Mouse (Mus musculus) midbrain, embryonic 16.5 days (tissue): ENCODE measurements around the gene Pfkfb3. TPM values are rescaled to one million over a fixed set of nuclear protein-coding genes. Genes with fewer than 3 reads are reported as not detected.

Experiments used
- ATAC-seq: fragments of 200-750 bp; cut with Nextera tagmentation; 2 replicates; pipeline ENCODE4 v1.8.0; 2017; ENCODE audit warnings: moderate TSS enrichment
- H3K27ac ChIP-seq: fragments of 300-500 bp; sonication (generic); 2 replicates; pipeline ENCODE4 v1.5.1; 2014; ENCODE audit warnings: mild to moderate bottlenecking, low read length, mixed read lengths
- H3K27me3 ChIP-seq: fragments of 300-500 bp; sonication (generic); 2 replicates; pipeline ENCODE4 v1.6.1; 2014; ENCODE audit warnings: low read depth, low read length, mixed read lengths; ENCODE audit not compliant: control insufficient read depth, insufficient read depth
- H3K36me3 ChIP-seq: fragments of 300-500 bp; sonication (generic); 2 replicates; pipeline ENCODE4 v1.6.1; 2014; ENCODE audit warnings: mild to moderate bottlenecking, low read length, moderate library complexity, mixed read lengths; ENCODE audit not compliant: control insufficient read depth, insufficient read depth
- H3K4me1 ChIP-seq: fragments of 300-500 bp; sonication (generic); 2 replicates; pipeline ENCODE4 v1.6.1; 2014; ENCODE audit warnings: mild to moderate bottlenecking, low read length, mixed read lengths; ENCODE audit not compliant: control insufficient read depth, insufficient read depth
- H3K4me2 ChIP-seq: fragments of 300-500 bp; sonication (generic); 2 replicates; pipeline ENCODE4 v1.6.1; 2014; ENCODE audit warnings: mild to moderate bottlenecking, low read length, mixed read lengths
- H3K4me3 ChIP-seq: fragments of 300-500 bp; sonication (generic); 2 replicates; pipeline ENCODE4 v1.5.1; 2014; ENCODE audit warnings: low read depth, mild to moderate bottlenecking, low read length, moderate library complexity, mixed read lengths
- H3K9ac ChIP-seq: fragments of 300-500 bp; sonication (generic); 2 replicates; pipeline ENCODE4 v1.6.1; 2014; ENCODE audit warnings: low read depth, low read length, mixed read lengths
- H3K9me3 ChIP-seq: fragments of 300-500 bp; sonication (generic); replicated peaks from 2 replicates; pipeline ENCODE4 v1.6.1; 2014; ENCODE audit warnings: mild to moderate bottlenecking, low read length, mixed read lengths; ENCODE audit not compliant: control insufficient read depth, poor library complexity, severe bottlenecking
- WGBS: fragments of 180-500 bp; shearing (Covaris S2); extraction: QIAGEN DNeasy Blood & Tissue Kit; methylation state at CpG from one replicate; pipeline ENCODE4 v1.1.7; 2014; 5-methylcytosine and 5-hydroxymethylcytosine counted together
- polyA plus RNA-seq: library from polyadenylated mRNA; unstranded; fragments of >200 nt; fragmentation: Nextera tagmentation; extraction: Ambion mirVana; gene quantifications from 2 replicates; pipeline ENCODE4 v1.2.1, GENCODE M21; 2015

Gene Pfkfb3
- polyA plus RNA-seq, 1 experiment from 2014 or later = 34.2 TPM

GRCm38 (mm10) chr2:11425421-11426131 is 128.3 kb downstream of the Pfkfb3 start:
- WGBS = 50% methylated on average over 5 of the region's 5 CpGs
- Histone ChIP-seq H3K4me2 (no peak overlapping the region), H3K4me3 (no peak overlapping the region), H3K27me3 (no peaks in the 10 kb centered on the region), H3K4me1 (no peaks in the 10 kb centered on the region), H3K27ac (no peak overlapping the region), H3K36me3 (no peaks in the 10 kb centered on the region), H3K9ac (no peak overlapping the region), H3K9me3 (no peaks in the 10 kb centered on the region)
- ATAC-seq = no peak

GRCm38 (mm10) chr2:11424252-11424651 is 129.6 kb downstream of the Pfkfb3 start:
- no peak overlapping the region for H3K9ac ChIP-seq
- H3K9me3 ChIP-seq = no peaks in the 10 kb centered on the region
- H3K4me1 ChIP-seq = no peaks in the 10 kb centered on the region
- WGBS = 84% methylated on average over 5 of the region's 5 CpGs
- no peak for ATAC-seq
- H3K36me3 ChIP-seq = no peaks in the 10 kb centered on the region
- H3K27me3 ChIP-seq = no peaks in the 10 kb centered on the region
- no peak overlapping the region for H3K27ac ChIP-seq
- H3K4me3 ChIP-seq = no peak overlapping the region
- H3K4me2 ChIP-seq = no peak overlapping the region

GRCm38 (mm10) chr2:11423421-11423820 is 130.5 kb downstream of the Pfkfb3 start:
- 70% methylated on average over 2 of the region's 2 CpGs for WGBS

GRCm38 (mm10) chr2:11422384-11422783 is 131.5 kb downstream of the Pfkfb3 start:
- Histone ChIP-seq H3K4me2 (no peak overlapping the region), H3K9me3 (no peaks in the 10 kb centered on the region), H3K9ac (no peak overlapping the region), H3K4me1 (no peaks in the 10 kb centered on the region), H3K27me3 (no peaks in the 10 kb centered on the region), H3K36me3 (no peaks in the 10 kb centered on the region), H3K4me3 (no peak overlapping the region), H3K27ac (no peak overlapping the region)
- ATAC-seq = no peak
- WGBS = 87% methylated on average over 3 of the region's 3 CpGs

More at GRCm38 (mm10) chr2:11423421-11423820, 130.5 kb downstream of the Pfkfb3 start:
- Histone ChIP-seq H3K27me3 (no peaks in the 10 kb centered on the region), H3K4me2 (no peak overlapping the region), H3K36me3 (no peaks in the 10 kb centered on the region), H3K9me3 (no peaks in the 10 kb centered on the region), H3K4me3 (no peak overlapping the region), H3K27ac (no peak overlapping the region), H3K4me1 (no peaks in the 10 kb centered on the region), H3K9ac (no peak overlapping the region)
- no peak for ATAC-seq

Other genes starting within 250 kb of the Pfkfb3 start
- 132 TPM in 2 replicates for gene Rbm17, start 50.1 kb upstream of the Pfkfb3 start, polyA plus RNA-seq
- not detected in 2 replicates for gene Gm17490, start 72.2 kb upstream of the Pfkfb3 start, polyA plus RNA-seq
- gene Il2ra, start 88.7 kb upstream of the Pfkfb3 start, polyA plus RNA-seq = 0.04 TPM in 1 of 2 replicates, not detected in the other
- 0.52 and 1.6 TPM in 2 replicates for gene Il15ra, start 151.2 kb upstream of the Pfkfb3 start, polyA plus RNA-seq
- gene Fbh1, start 223.5 kb upstream of the Pfkfb3 start, polyA plus RNA-seq = 128 and 139 TPM in 2 replicates
- gene Ankrd16, start 223.8 kb upstream of the Pfkfb3 start, polyA plus RNA-seq = 47.8 and 50.3 TPM in 2 replicates